Mouse (Mus musculus): ENCODE measurements around the gene Map7. TPM values are rescaled to one million over a fixed set of nuclear protein-coding genes. Genes with fewer than 3 reads are reported as not detected.

The Map7 gene
- polyA plus RNA-seq, 1 experiment from 2014 or later = 19.4 TPM

- 80% methylated on average over 5 of the region's 5 CpGs for WGBS
- H3K9me3 ChIP-seq (replicated peaks; ENCODE audit: control insufficient read depth, low read length) = no peaks in the 10 kb centered on the region
- no peak overlapping the region for H3K4me3 ChIP-seq (replicated peaks; ENCODE audit: low read length)
- no peak overlapping the region for H3K27ac ChIP-seq (ENCODE audit: low read length)
- H3K36me3 ChIP-seq (ENCODE audit: control insufficient read depth, insufficient read depth, low read length) = no peaks in the 10 kb centered on the region
- H3K9ac ChIP-seq (ENCODE audit: low read length) = no peak overlapping the region
- ATAC-seq (ENCODE audit: insufficient read depth, low FRiP score) = no peak
- H3K4me1 ChIP-seq (ENCODE audit: control insufficient read depth, insufficient read depth, low read length) = no peaks in the 10 kb centered on the region
- no peaks in the 10 kb centered on the region for H3K27me3 ChIP-seq (ENCODE audit: control insufficient read depth, insufficient read depth, low read length)
- no peak overlapping the region for H3K4me2 ChIP-seq (ENCODE audit: low read depth, low read length)
Observed at GRCm38 (mm10) chr10:20272380-20272779, 124.1 kb downstream of the Map7 start.

GRCm38 (mm10) chr10:20273278-20273677 is 125.0 kb downstream of the Map7 start:
- no peak overlapping the region for H3K4me3 ChIP-seq (replicated peaks; ENCODE audit: low read length)
- ATAC-seq (ENCODE audit: insufficient read depth, low FRiP score) = no peak
- no peaks in the 10 kb centered on the region for H3K36me3 ChIP-seq (ENCODE audit: control insufficient read depth, insufficient read depth, low read length)
- no peaks in the 10 kb centered on the region for H3K9me3 ChIP-seq (replicated peaks; ENCODE audit: control insufficient read depth, low read length)
- 69% methylated on average over 15 of the region's 15 CpGs for WGBS
- no peak overlapping the region for H3K27ac ChIP-seq (ENCODE audit: low read length)
- no peak overlapping the region for H3K9ac ChIP-seq (ENCODE audit: low read length)
- H3K27me3 ChIP-seq (ENCODE audit: control insufficient read depth, insufficient read depth, low read length) = no peaks in the 10 kb centered on the region
- no peaks in the 10 kb centered on the region for H3K4me1 ChIP-seq (ENCODE audit: control insufficient read depth, insufficient read depth, low read length)
- H3K4me2 ChIP-seq (ENCODE audit: low read depth, low read length) = no peak overlapping the region

- H3K4me3 ChIP-seq (replicated peaks; ENCODE audit: low read length) = no peak overlapping the region
- no peak for ATAC-seq (ENCODE audit: insufficient read depth, low FRiP score)
- H3K36me3 ChIP-seq (ENCODE audit: control insufficient read depth, insufficient read depth, low read length) = no peaks in the 10 kb centered on the region
- no peaks in the 10 kb centered on the region for H3K27me3 ChIP-seq (ENCODE audit: control insufficient read depth, insufficient read depth, low read length)
- no peaks in the 10 kb centered on the region for H3K4me1 ChIP-seq (ENCODE audit: control insufficient read depth, insufficient read depth, low read length)
- WGBS = 82% methylated on average over 9 of the region's 9 CpGs
- no peaks in the 10 kb centered on the region for H3K9me3 ChIP-seq (replicated peaks; ENCODE audit: control insufficient read depth, low read length)
- H3K9ac ChIP-seq (ENCODE audit: low read length) = no peak overlapping the region
- no peak overlapping the region for H3K4me2 ChIP-seq (ENCODE audit: low read depth, low read length)
- no peak overlapping the region for H3K27ac ChIP-seq (ENCODE audit: low read length)
Observed at GRCm38 (mm10) chr10:20274022-20274421, 125.8 kb downstream of the Map7 start.

- H3K36me3 ChIP-seq (ENCODE audit: control insufficient read depth, insufficient read depth, low read length) = no peaks in the 10 kb centered on the region
- H3K4me1 ChIP-seq (ENCODE audit: control insufficient read depth, insufficient read depth, low read length) = peaks cover 12% of the 10 kb centered on the region
- H3K4me3 ChIP-seq (replicated peaks; ENCODE audit: low read length) = no peak overlapping the region
- H3K9me3 ChIP-seq (replicated peaks; ENCODE audit: control insufficient read depth, low read length) = no peaks in the 10 kb centered on the region
- H3K4me2 ChIP-seq (ENCODE audit: low read depth, low read length) = no peak overlapping the region
- WGBS = 42% methylated on average over 2 of the region's 2 CpGs
- ATAC-seq (ENCODE audit: insufficient read depth, low FRiP score) = no peak
- no peaks in the 10 kb centered on the region for H3K27me3 ChIP-seq (ENCODE audit: control insufficient read depth, insufficient read depth, low read length)
- no peak overlapping the region for H3K9ac ChIP-seq (ENCODE audit: low read length)
- H3K27ac ChIP-seq (ENCODE audit: low read length) = no peak overlapping the region
Observed at GRCm38 (mm10) chr10:20281456-20281855, 133.2 kb downstream of the Map7 start.

DNA sequence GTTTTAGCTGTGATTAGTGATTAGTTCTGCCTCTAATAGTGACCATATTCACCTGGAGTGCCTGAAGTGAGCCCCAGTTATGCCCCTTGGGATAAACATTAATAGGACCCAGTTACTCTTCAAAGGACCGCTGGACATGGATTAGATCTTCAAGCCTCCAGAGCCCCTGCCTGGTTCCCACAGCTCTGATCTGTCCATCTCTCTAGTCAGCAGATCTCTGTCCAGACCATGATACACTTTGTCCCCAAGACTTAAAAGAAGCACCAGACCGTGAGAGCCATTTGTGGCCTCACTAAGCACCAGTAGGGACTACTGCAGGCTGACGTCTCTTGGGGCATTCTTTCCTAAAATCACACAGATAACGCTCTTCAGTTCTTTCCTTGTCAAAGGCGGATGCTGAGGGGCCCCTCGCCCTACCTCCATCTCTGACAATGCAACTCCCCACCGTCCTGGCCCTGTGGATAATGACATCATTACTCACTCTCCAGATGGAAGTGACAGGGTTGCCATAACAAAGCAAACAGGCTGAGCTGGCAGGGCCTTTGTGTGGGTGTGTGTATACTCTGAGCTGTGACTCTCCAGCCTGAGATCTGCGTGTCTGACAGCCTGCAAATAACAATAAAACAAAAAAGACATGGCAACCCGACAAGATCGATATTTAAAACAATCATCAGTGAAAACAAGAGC is 137.2 kb downstream of the Map7 start:
- no peaks in the 10 kb centered on the region for H3K27me3 ChIP-seq (ENCODE audit: control insufficient read depth, insufficient read depth, low read length)
- no peak overlapping the region for H3K27ac ChIP-seq (ENCODE audit: low read length)
- ATAC-seq (ENCODE audit: insufficient read depth, low FRiP score) = peak; percentile 84; the same call in 1 of the 2 replicates
- peaks cover 16% of the 10 kb centered on the region for H3K4me1 ChIP-seq (ENCODE audit: control insufficient read depth, insufficient read depth, low read length)
- no peak overlapping the region for H3K9ac ChIP-seq (ENCODE audit: low read length)
- no peaks in the 10 kb centered on the region for H3K36me3 ChIP-seq (ENCODE audit: control insufficient read depth, insufficient read depth, low read length)
- H3K9me3 ChIP-seq (replicated peaks; ENCODE audit: control insufficient read depth, low read length) = no peaks in the 10 kb centered on the region
- no peak overlapping the region for H3K4me2 ChIP-seq (ENCODE audit: low read depth, low read length)
- no peak overlapping the region for H3K4me3 ChIP-seq (replicated peaks; ENCODE audit: low read length)
- 12% methylated on average over 10 of the region's 10 CpGs for WGBS

- no peak overlapping the region for H3K27ac ChIP-seq (ENCODE audit: low read length)
- ATAC-seq (ENCODE audit: insufficient read depth, low FRiP score) = 0 out of 2 replicates have a peak, but pooled peaks have one; percentile 32
- H3K4me2 ChIP-seq (ENCODE audit: low read depth, low read length) = 0 out of 2 replicates have a peak overlapping the region, but pooled peaks have one; percentile 22
- WGBS = 29% methylated on average over 15 of the region's 15 CpGs
- peaks cover 16% of the 10 kb centered on the region for H3K4me1 ChIP-seq (ENCODE audit: control insufficient read depth, insufficient read depth, low read length)
- H3K27me3 ChIP-seq (ENCODE audit: control insufficient read depth, insufficient read depth, low read length) = no peaks in the 10 kb centered on the region
- no peak overlapping the region for H3K4me3 ChIP-seq (replicated peaks; ENCODE audit: low read length)
- no peaks in the 10 kb centered on the region for H3K9me3 ChIP-seq (replicated peaks; ENCODE audit: control insufficient read depth, low read length)
- no peaks in the 10 kb centered on the region for H3K36me3 ChIP-seq (ENCODE audit: control insufficient read depth, insufficient read depth, low read length)
- 0 out of 2 replicates have a peak overlapping the region, but pooled peaks have one; percentile 0 for H3K9ac ChIP-seq (ENCODE audit: low read length)
Observed at GRCm38 (mm10) chr10:20285994-20286836, 137.9 kb downstream of the Map7 start.

- H3K9me3 ChIP-seq (replicated peaks; ENCODE audit: control insufficient read depth, low read length) = no peaks in the 10 kb centered on the region
- peaks cover 16% of the 10 kb centered on the region for H3K4me1 ChIP-seq (ENCODE audit: control insufficient read depth, insufficient read depth, low read length)
- no peak overlapping the region for H3K4me2 ChIP-seq (ENCODE audit: low read depth, low read length)
- no peak overlapping the region for H3K27ac ChIP-seq (ENCODE audit: low read length)
- ATAC-seq (ENCODE audit: insufficient read depth, low FRiP score) = no peak
- no peak overlapping the region for H3K4me3 ChIP-seq (replicated peaks; ENCODE audit: low read length)
- no peak overlapping the region for H3K9ac ChIP-seq (ENCODE audit: low read length)
- no peaks in the 10 kb centered on the region for H3K36me3 ChIP-seq (ENCODE audit: control insufficient read depth, insufficient read depth, low read length)
- no peaks in the 10 kb centered on the region for H3K27me3 ChIP-seq (ENCODE audit: control insufficient read depth, insufficient read depth, low read length)
- WGBS = 57% methylated on average over 6 of the region's 6 CpGs
Observed at GRCm38 (mm10) chr10:20287369-20287768, 139.1 kb downstream of the Map7 start.

DNA sequence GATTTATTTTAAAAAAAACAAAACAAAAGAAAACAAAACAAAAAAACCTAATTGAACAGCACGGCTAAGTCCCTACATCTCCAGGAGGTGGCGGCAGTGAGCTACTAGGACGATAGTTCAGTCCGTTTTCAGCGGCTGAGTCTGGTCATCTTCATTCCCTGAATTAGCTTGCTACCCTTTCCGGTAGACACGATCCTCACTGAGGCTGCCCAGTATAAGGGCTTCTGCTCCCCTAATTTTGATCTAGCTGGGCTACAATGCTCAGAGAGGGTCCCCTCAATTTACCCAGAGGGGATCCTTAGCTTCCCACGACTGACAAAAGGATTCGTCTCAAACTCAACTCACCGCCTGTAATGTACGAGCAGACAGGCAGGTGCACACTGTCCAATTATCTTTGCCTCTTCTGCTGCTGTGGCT is 142.2 kb downstream of the Map7 start:
- Histone ChIP-seq H3K27ac (ENCODE audit: low read length) (no peak overlapping the region), H3K4me3 (replicated peaks; ENCODE audit: low read length) (peak overlapping the region; percentile 25; the same call in 1 of the 2 replicates), H3K4me2 (ENCODE audit: low read depth, low read length) (peak overlapping the region; percentile 49), H3K4me1 (ENCODE audit: control insufficient read depth, insufficient read depth, low read length) (peaks cover 14% of the 10 kb centered on the region), H3K9me3 (replicated peaks; ENCODE audit: control insufficient read depth, low read length) (no peaks in the 10 kb centered on the region), H3K27me3 (ENCODE audit: control insufficient read depth, insufficient read depth, low read length) (no peaks in the 10 kb centered on the region), H3K36me3 (ENCODE audit: control insufficient read depth, insufficient read depth, low read length) (no peaks in the 10 kb centered on the region), H3K9ac (ENCODE audit: low read length) (peak overlapping the region; percentile 43; the same call in 1 of the 2 replicates)
- ATAC-seq (ENCODE audit: insufficient read depth, low FRiP score) = peak; percentile 31; the same call in 1 of the 2 replicates
- 19% methylated on average over 11 of the region's 11 CpGs for WGBS

- no peaks in the 10 kb centered on the region for H3K27me3 ChIP-seq (ENCODE audit: control insufficient read depth, insufficient read depth, low read length)
- H3K9me3 ChIP-seq (replicated peaks; ENCODE audit: control insufficient read depth, low read length) = no peaks in the 10 kb centered on the region
- H3K27ac ChIP-seq (ENCODE audit: low read length) = no peak overlapping the region
- no peak overlapping the region for H3K4me3 ChIP-seq (replicated peaks; ENCODE audit: low read length)
- no peaks in the 10 kb centered on the region for H3K36me3 ChIP-seq (ENCODE audit: control insufficient read depth, insufficient read depth, low read length)
- 76% methylated on average over 5 of the region's 5 CpGs for WGBS
- H3K4me1 ChIP-seq (ENCODE audit: control insufficient read depth, insufficient read depth, low read length) = no peaks in the 10 kb centered on the region
- no peak for ATAC-seq (ENCODE audit: insufficient read depth, low FRiP score)
- no peak overlapping the region for H3K9ac ChIP-seq (ENCODE audit: low read length)
- no peak overlapping the region for H3K4me2 ChIP-seq (ENCODE audit: low read depth, low read length)
Observed at GRCm38 (mm10) chr10:20295961-20296360, 147.7 kb downstream of the Map7 start.

Data from stomach, embryonic 16.5 days (tissue).